Mouse (Mus musculus) embryonic facial prominence, embryonic 13.5 days (tissue): ENCODE results near the gene Terf2. TPM values are rescaled to one million over a fixed set of nuclear protein-coding genes. Genes with fewer than 3 reads are reported as not detected.

Experiments
- ATAC-seq: fragments of 200-750 bp; cut with Nextera tagmentation; 2 replicates; pipeline ENCODE4 v1.8.0; 2017; ENCODE audit warnings: low read depth; ENCODE audit not compliant: insufficient number of reproducible peaks, insufficient read depth, low FRiP score, low TSS enrichment
- H3K27ac ChIP-seq: fragments of 300-500 bp; sonication (generic); 2 replicates; pipeline ENCODE4 v1.5.1; 2015; ENCODE audit warnings: moderate library complexity, mild to moderate bottlenecking, inconsistent platforms
- H3K27me3 ChIP-seq: fragments of 300-500 bp; sonication (generic); 2 replicates; pipeline ENCODE4 v1.6.1; 2015; ENCODE audit warnings: mild to moderate bottlenecking, inconsistent platforms
- H3K36me3 ChIP-seq: fragments of 300-500 bp; sonication (generic); 2 replicates; pipeline ENCODE4 v1.6.1; 2015; ENCODE audit warnings: mild to moderate bottlenecking, inconsistent platforms
- H3K4me1 ChIP-seq: fragments of 300-500 bp; sonication (generic); 2 replicates; pipeline ENCODE4 v1.6.1; 2015; ENCODE audit warnings: inconsistent platforms
- H3K4me2 ChIP-seq: fragments of 300-500 bp; sonication (generic); 2 replicates; pipeline ENCODE4 v1.6.1; 2015; ENCODE audit warnings: moderate library complexity, mild to moderate bottlenecking, inconsistent platforms
- H3K4me3 ChIP-seq: fragments of 300-500 bp; sonication (generic); 2 replicates; pipeline ENCODE4 v1.5.1; 2015; ENCODE audit warnings: mild to moderate bottlenecking, inconsistent platforms
- H3K9ac ChIP-seq: fragments of 300-500 bp; sonication (generic); 2 replicates; pipeline ENCODE4 v1.6.1; 2015; ENCODE audit warnings: mild to moderate bottlenecking, inconsistent platforms
- H3K9me3 ChIP-seq: fragments of 300-500 bp; sonication (generic); 2 replicates; pipeline ENCODE4 v1.6.1; 2016; ENCODE audit warnings: inconsistent platforms
- WGBS: fragments of 180-500 bp; shearing (Covaris S2); methylation state at CpG from one replicate; pipeline ENCODE4 v1.1.7; 2015; ENCODE audit warnings: mixed read lengths; 5-methylcytosine and 5-hydroxymethylcytosine counted together
- microRNA-seq: library from miRNA; unstranded; fragments of <30 nt; microRNA quantifications from one replicate; pipeline ENCODE4, GENCODE M21; 2016
- polyA plus RNA-seq: library from polyadenylated mRNA; unstranded; fragments of >200 nt; fragmentation: Nextera tagmentation; extraction: Ambion mirVana; gene quantifications from 2 replicates; pipeline ENCODE4 v1.2.1, GENCODE M21; 2015

Terf2 gene
- polyA plus RNA-seq, 1 experiment from 2014 or later = 24.7 TPM

DNA sequence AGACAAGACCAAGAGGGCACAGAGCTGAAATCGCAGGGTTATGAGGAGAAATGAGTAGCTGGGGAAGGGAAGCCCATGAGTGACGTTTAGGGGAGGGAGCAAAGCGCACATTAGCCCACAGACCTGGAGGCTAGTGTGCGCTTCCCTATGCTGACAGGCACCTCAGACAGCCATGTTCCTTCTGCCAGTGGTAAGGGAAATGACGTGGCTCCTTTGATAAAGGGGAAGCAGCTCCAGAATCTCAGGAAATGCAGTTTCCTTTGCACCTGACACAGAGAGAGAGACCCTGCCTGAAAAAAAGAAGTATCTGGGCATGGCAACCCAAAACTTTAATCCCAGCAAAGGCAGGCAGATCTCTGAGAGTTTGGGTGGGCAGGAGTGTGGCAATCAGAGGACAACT lies 66.3 kb downstream of the Terf2 start:
- 0 out of 2 replicates have a peak, but pooled peaks cover 3% of the 10 kb centered on the region for H3K36me3 ChIP-seq
- 64% methylated on average over 5 of the region's 5 CpGs for whole genome bisulfite sequencing
- no peak overlapping the region for H3K4me2 ChIP-seq
- ATAC-seq = no peak
- H3K27ac ChIP-seq = no peak overlapping the region
- H3K9me3 ChIP-seq = no peaks in the 10 kb centered on the region
- H3K4me1 ChIP-seq = peaks cover 17% of the 10 kb centered on the region
- no peaks in the 10 kb centered on the region for H3K27me3 ChIP-seq
- H3K4me3 ChIP-seq = no peak overlapping the region
- H3K9ac ChIP-seq = no peak overlapping the region

DNA sequence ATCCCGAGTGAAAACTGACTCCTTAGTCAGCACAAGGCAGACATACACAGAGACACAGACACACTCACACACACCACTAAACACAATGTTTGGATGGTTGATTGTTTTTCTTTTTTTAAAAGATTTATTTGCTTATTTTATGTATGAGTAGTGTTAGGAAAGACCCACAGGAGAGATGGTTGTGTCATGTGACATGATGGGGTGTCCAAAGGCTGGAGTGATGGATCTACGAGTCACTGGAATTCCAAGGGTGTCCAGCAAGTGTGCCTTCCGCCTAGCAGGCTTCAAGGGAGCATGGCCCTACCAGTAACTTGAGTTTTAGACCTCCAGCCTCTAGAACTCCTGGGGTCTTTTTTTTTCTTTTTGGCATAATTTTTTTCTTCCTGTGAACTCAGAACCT lies 67.0 kb downstream of the Terf2 start:
- no peak overlapping the region for H3K4me3 ChIP-seq
- no peak overlapping the region for H3K4me2 ChIP-seq
- H3K9me3 ChIP-seq = no peaks in the 10 kb centered on the region
- H3K27me3 ChIP-seq = no peaks in the 10 kb centered on the region
- no peak overlapping the region for H3K27ac ChIP-seq
- H3K4me1 ChIP-seq = peaks cover 17% of the 10 kb centered on the region
- 85% methylated on average over 3 of the region's 3 CpGs for WGBS
- H3K36me3 ChIP-seq = no peaks in the 10 kb centered on the region
- no peak overlapping the region for H3K9ac ChIP-seq
- ATAC-seq = no peak

DNA sequence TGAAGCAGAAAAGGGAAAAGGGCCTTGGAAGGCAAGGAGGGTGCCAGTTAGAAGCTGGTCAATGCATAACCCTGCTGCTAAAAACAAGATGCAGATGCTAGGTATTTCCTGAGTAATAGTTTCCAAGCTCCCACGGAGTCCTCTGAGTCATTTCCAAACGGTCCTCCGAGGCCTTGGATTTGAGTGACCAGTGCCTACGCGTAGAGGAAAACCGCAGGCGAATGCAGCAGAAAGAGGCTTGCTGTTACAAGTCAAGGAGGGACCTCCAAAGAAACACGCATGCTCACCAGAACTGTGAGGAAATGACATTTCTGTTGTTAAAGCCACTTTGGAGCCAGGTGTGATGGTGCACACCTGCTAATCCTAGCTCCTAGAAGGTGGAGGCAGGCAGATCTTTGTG lies 72.9 kb downstream of the Terf2 start:
- Histone ChIP-seq H3K4me2 (no peak overlapping the region), H3K36me3 (no peaks in the 10 kb centered on the region), H3K27ac (no peak overlapping the region), H3K27me3 (no peaks in the 10 kb centered on the region), H3K4me1 (no peaks in the 10 kb centered on the region), H3K9ac (no peak overlapping the region), H3K4me3 (no peak overlapping the region), H3K9me3 (no peaks in the 10 kb centered on the region)
- WGBS = 89% methylated on average over 8 of the region's 8 CpGs
- ATAC-seq = no peak

Small RNA genes within 50 kb of the gene (microRNA-seq; reads per million reads assigned to microRNA genes)
- gene Mir7075 = 0.92 reads per million

Other genes with a start within 250 kb of the Terf2 start
- gene Has3, start 226.3 kb downstream of the Terf2 start, polyA plus RNA-seq = 0.66 and 0.76 TPM in 2 replicates
- gene Utp4, start 202.9 kb downstream of the Terf2 start, polyA plus RNA-seq = 74.4 and 76.9 TPM in 2 replicates
- gene Sntb2, start 160.8 kb downstream of the Terf2 start, polyA plus RNA-seq = 17.6 and 20.1 TPM in 2 replicates
- 81.6 and 81.7 TPM in 2 replicates for gene Vps4a, start 65.3 kb downstream of the Terf2 start, polyA plus RNA-seq
- gene Pdf, start 47.9 kb downstream of the Terf2 start, polyA plus RNA-seq = 51.1 and 55.7 TPM in 2 replicates
- 39.9 and 40.4 TPM in 2 replicates for gene Cog8, start 39.9 kb downstream of the Terf2 start, polyA plus RNA-seq
- gene Nip7, start 39.7 kb downstream of the Terf2 start, polyA plus RNA-seq = 87.2 and 109 TPM in 2 replicates
- not detected in 2 replicates for gene Tmed6, start 30.9 kb downstream of the Terf2 start, polyA plus RNA-seq
- 78.5 and 83.4 TPM in 2 replicates for gene Cyb5b, start 54.1 kb upstream of the Terf2 start, polyA plus RNA-seq
- 23.5 and 28.8 TPM in 2 replicates for gene Nfat5, start 196.9 kb upstream of the Terf2 start, polyA plus RNA-seq